Mouse (Mus musculus) effector memory CD4-positive, alpha-beta T cell, adult 5 months (primary cell): ENCODE measurements around the gene Pbdc1. TPM values are rescaled to one million over a fixed set of nuclear protein-coding genes. Genes with fewer than 3 reads are reported as not detected.

Source experiments
- polyA plus RNA-seq: library from polyadenylated mRNA; unstranded; fragments of 100-300 nt; shearing (Covaris generic); gene quantifications from one replicate; pipeline ENCODE4 v1.2.1, GENCODE M21; 2017

The Pbdc1 gene
- 28.4 TPM for polyA plus RNA-seq

DNA sequence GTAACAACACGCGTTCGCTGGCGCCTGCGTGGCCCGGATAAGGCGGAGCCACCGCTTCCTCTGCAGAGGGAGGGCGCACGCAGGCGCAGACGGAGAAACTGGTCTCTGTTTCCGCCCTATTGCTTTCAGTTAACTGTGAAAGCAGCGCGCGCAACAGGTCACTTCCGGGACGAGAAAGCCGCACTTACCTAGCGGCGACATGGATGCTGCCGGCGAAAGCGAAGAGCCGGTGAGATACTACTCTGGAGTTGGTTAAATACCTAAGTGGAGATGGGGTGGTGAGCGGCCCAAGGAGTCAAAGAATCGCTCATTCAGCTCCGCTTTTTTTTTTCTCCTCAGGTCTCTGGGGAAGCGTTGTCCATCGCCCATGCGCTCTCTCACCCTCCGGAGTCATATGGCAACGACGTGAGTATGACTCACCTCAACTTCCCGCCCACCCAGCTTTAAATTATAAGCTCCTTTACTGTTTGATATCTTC, at the start of gene Pbdc1:
Pbdc1 (plus strand) TSS at position 142 of the 478 bp plus-strand sequence.

DNA sequence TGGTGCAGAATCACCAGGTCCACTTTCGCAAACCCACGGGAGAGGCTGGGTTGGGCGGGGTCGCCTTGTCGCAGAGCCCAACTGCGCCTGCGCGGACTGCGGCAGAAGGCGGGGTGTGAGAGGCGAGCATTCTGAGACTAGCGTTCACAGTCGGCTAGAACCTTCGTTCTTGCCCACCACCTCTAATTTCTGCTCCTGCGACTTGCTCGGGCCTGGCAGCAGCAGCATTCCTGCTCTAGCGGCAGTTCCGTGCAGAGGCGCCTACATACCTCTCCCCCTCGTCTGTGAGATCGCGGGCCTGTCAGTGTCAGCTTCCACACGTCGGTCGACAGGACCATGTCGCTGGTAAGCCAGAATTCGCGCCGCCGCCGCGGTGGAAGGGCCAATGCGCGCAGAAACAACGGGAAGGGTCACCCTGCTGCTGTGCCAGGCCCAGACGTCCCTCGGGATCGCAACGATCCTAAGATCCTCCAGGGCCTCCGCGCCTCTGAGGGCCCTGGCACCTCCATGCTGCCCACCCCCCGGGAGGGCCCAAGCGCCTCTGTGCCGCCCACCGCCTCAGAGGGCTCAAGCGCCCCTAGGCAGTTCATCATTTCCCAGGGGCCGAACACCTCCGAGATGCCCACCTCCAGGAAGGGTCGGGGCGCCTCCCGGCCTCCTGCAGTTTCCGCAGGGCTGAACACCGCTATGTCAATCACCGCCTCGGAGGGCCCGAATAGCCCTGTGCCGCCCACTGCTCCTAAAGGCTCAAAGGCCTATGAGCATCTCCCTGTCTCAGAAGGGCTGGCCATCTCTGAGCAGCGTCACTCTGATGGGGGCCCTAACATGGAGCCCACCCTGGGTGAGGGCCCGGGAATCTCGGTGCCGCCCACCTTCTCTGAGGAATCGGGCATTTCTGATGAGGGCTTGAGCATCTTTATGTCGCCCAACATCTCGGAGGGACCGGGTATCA, 41.0 kb downstream of the Pbdc1 start, which contains the start of gene Magee1:
Magee1 (plus strand) TSS at position 104 of the 952 bp plus-strand sequence.

Other genes with a start within 250 kb of the Pbdc1 start
- not detected for gene Magee2, start 222.5 kb upstream of the Pbdc1 start, polyA plus RNA-seq
- 5.9 TPM for gene Magee1, start 40.6 kb downstream of the Pbdc1 start, polyA plus RNA-seq